Mouse (Mus musculus) neural tube, embryonic 13.5 days (tissue): ENCODE measurements at regions not wholly inside any gene's neighbourhood (a gene's known extent, or its start where the extent isn't known, plus 50 kb on each side); places are given as distances from the start of the nearest gene placed in this dataset.

Experiments
- ATAC-seq: fragments of 200-750 bp; cut with Nextera tagmentation; 2 replicates; pipeline ENCODE4 v1.8.0; 2017; ENCODE audit warnings: low read depth, mild to moderate bottlenecking, moderate TSS enrichment, moderate library complexity
- H3K27ac ChIP-seq: fragments of 300-500 bp; sonication (generic); replicated peaks from 2 replicates; pipeline ENCODE4 v1.5.1; 2015; ENCODE audit warnings: moderate library complexity, mild to moderate bottlenecking, inconsistent platforms
- H3K27me3 ChIP-seq: fragments of 300-500 bp; sonication (generic); 2 replicates; pipeline ENCODE4 v1.6.1; 2015; ENCODE audit warnings: mild to moderate bottlenecking, inconsistent platforms
- H3K36me3 ChIP-seq: fragments of 300-500 bp; sonication (generic); 2 replicates; pipeline ENCODE4 v1.6.1; 2015; ENCODE audit warnings: mild to moderate bottlenecking, inconsistent platforms
- H3K4me1 ChIP-seq: fragments of 300-500 bp; sonication (generic); replicated peaks from 2 replicates; pipeline ENCODE4 v1.6.1; 2015; ENCODE audit warnings: inconsistent platforms
- H3K4me2 ChIP-seq: fragments of 300-500 bp; sonication (generic); 2 replicates; pipeline ENCODE4 v1.6.1; 2015; ENCODE audit warnings: inconsistent platforms, mild to moderate bottlenecking, moderate library complexity
- H3K4me3 ChIP-seq: fragments of 300-500 bp; sonication (generic); 2 replicates; pipeline ENCODE4 v1.5.1; 2015; ENCODE audit warnings: mild to moderate bottlenecking, inconsistent platforms
- H3K9ac ChIP-seq: fragments of 300-500 bp; sonication (generic); 2 replicates; pipeline ENCODE4 v1.6.1; 2015; ENCODE audit warnings: moderate library complexity, mild to moderate bottlenecking, inconsistent platforms
- H3K9me3 ChIP-seq: fragments of 300-500 bp; sonication (generic); 2 replicates; pipeline ENCODE4 v1.6.1; 2016; ENCODE audit warnings: inconsistent platforms
- WGBS: fragments of 180-500 bp; shearing (Covaris S2); methylation state at CpG from one replicate; pipeline ENCODE4 v1.1.7; 2015; 5-methylcytosine and 5-hydroxymethylcytosine counted together

DNA sequence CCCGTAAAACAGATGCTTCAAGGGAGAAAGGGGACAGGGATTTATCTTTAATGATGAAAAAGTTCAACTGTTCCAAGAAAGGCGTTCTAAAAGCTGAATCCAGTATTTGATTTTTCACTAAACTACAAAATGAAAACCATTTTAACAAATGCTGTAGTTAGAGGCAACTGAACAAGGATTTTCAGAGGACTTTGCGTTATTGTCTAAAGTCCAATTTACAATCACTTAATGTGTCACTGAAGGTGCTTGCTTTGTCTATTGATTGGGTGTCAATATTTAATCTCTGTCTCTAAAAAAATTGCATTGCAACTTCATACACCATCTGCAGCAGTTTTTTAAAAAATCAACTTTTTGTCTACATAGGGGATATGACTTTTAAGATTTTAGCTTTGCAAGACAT lies 773.4 kb upstream of the Adarb2 start:
- WGBS: 73% methylated on average over 3 of the region's 3 CpGs
- no peak overlapping the region for H3K27ac ChIP-seq
- H3K4me3 ChIP-seq: no peak overlapping the region
- no peak overlapping the region for H3K4me2 ChIP-seq
- no peaks in the 10 kb centered on the region for H3K27me3 ChIP-seq
- no peak for ATAC-seq
- no peaks in the 10 kb centered on the region for H3K36me3 ChIP-seq
- no peaks in the 10 kb centered on the region for H3K4me1 ChIP-seq
- H3K9me3 ChIP-seq: no peaks in the 10 kb centered on the region
- no peak overlapping the region for H3K9ac ChIP-seq

GRCm38 (mm10) chr13:7451434-7452002 lies 751.1 kb upstream of the Adarb2 start:
- Histone ChIP-seq H3K9me3 (no peaks in the 10 kb centered on the region), H3K27ac (no peak overlapping the region), H3K36me3 (no peaks in the 10 kb centered on the region), H3K4me3 (no peak overlapping the region), H3K4me1 (no peaks in the 10 kb centered on the region), H3K9ac (no peak overlapping the region), H3K4me2 (no peak overlapping the region), H3K27me3 (no peaks in the 10 kb centered on the region)
- ATAC-seq: no peak
- 11% methylated on average over 2 of the region's 2 CpGs for WGBS

DNA sequence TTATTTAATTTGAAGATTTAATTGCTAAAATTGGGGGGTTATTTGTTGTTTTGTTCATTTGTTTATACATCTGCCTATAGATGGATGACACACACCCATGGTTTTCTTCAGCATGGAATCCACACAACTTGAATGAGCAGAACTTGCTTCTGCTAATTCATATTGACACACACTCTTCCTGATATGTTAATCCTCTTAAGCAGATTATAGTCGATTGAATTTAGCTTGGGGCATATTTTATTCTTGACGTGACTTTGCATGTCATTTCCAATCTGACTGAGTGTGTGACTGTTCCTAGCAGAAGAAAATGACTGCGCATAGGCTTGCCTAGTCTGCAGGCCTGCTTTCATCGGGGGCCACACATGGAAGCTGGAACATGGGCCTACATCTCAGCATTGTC lies 727.0 kb upstream of the Adarb2 start:
- H3K9ac ChIP-seq: no peak overlapping the region
- H3K4me2 ChIP-seq: no peak overlapping the region
- 86% methylated on average over 4 of the region's 4 CpGs for WGBS
- ATAC-seq: no peak
- H3K27me3 ChIP-seq: no peaks in the 10 kb centered on the region
- no peaks in the 10 kb centered on the region for H3K9me3 ChIP-seq
- H3K4me1 ChIP-seq: no peaks in the 10 kb centered on the region
- no peak overlapping the region for H3K4me3 ChIP-seq
- H3K36me3 ChIP-seq: no peaks in the 10 kb centered on the region
- no peak overlapping the region for H3K27ac ChIP-seq

DNA sequence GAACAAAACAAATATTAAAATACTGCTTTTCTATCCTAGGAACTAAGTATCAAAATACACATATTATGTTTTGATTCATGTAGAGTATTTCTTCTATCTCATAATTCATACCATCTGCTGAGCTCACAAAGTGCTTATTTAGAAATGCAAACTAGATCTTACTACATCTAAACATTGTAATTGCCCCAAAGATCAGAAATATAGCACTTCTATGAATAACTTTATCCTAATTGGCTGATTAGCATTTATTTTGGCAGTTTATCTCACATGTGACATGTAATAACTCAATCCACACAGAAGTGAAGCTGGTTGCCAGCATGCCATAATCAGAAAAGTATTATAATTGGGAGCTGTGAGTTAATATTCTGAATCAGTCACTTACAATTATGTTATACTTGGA lies 684.6 kb upstream of the Adarb2 start:
- no peaks in the 10 kb centered on the region for H3K9me3 ChIP-seq
- no peaks in the 10 kb centered on the region for H3K4me1 ChIP-seq
- H3K27ac ChIP-seq: no peak overlapping the region
- H3K4me3 ChIP-seq: no peak overlapping the region
- ATAC-seq: no peak
- H3K9ac ChIP-seq: no peak overlapping the region
- H3K4me2 ChIP-seq: no peak overlapping the region
- no peaks in the 10 kb centered on the region for H3K36me3 ChIP-seq
- no peaks in the 10 kb centered on the region for H3K27me3 ChIP-seq

DNA sequence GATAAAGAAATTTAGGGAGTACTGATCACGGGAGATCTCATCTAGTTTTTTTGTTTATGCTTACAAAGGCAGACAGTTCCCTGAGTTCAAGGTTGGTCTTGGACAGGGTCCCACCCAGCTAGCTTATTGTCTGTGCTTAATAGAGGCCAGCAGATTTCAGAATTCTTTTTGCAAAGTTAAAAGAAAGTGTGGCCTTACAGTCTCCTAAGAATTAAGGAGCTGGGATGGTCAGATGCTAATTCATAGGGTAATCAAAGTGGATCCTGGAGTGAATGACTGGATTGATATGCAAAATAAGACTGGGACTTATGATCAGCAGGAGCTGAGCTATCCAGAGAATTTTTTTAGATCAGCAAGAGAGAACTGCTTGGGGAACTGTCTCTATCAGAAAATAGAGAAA lies 678.2 kb upstream of the Adarb2 start:
- H3K36me3 ChIP-seq: no peaks in the 10 kb centered on the region
- H3K4me2 ChIP-seq: no peak overlapping the region
- no peak overlapping the region for H3K9ac ChIP-seq
- no peak overlapping the region for H3K4me3 ChIP-seq
- ATAC-seq: no peak
- 77% methylated on average over 1 of the region's 1 CpGs for WGBS
- H3K4me1 ChIP-seq: no peaks in the 10 kb centered on the region
- H3K27me3 ChIP-seq: no peaks in the 10 kb centered on the region
- H3K27ac ChIP-seq: no peak overlapping the region
- no peaks in the 10 kb centered on the region for H3K9me3 ChIP-seq

DNA sequence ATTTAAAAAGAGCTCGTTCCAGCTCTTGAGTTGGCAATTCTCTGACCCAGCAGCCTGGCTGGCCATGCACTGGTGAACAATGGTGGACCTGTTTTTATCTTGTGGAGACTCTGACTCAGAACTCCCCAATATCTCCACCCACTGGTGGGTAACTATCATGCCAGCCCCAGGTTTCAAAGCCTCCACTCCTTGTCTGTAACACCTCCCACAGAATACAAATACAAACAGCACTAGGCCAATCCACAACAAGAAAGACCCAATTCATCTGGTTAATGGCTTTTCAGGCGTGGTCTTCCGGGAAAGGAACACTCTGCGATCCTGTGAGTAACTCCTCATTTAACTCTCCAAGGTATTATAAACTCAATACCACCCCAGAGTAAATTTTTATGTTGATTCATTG lies 663.8 kb upstream of the Adarb2 start:
- ATAC-seq: no peak

DNA sequence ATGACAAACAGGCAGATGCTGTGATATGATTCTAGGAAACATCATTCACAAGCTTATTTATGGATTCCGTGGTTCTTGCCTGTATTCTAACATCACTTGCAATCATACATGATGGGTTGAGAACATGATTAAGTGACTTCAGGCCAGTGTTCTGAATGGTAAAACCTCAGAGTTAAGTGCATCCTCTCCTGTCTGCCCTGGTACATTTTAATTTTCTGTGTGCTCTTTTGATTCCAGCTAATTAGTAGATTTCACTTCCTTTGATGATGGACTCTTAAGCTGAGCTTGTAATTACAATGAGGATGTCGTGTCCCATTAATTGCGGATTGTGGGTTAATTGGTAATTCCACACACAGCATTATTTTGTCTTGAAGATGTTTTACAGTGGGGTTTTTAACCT lies 618.6 kb upstream of the Adarb2 start:
- H3K4me1 ChIP-seq: no peaks in the 10 kb centered on the region
- H3K27me3 ChIP-seq: no peaks in the 10 kb centered on the region
- no peak overlapping the region for H3K4me2 ChIP-seq
- H3K4me3 ChIP-seq: no peak overlapping the region
- no peak for ATAC-seq
- H3K9me3 ChIP-seq: no peaks in the 10 kb centered on the region
- H3K27ac ChIP-seq: no peak overlapping the region
- 73% methylated on average over 3 of the region's 3 CpGs for WGBS
- no peaks in the 10 kb centered on the region for H3K36me3 ChIP-seq
- no peak overlapping the region for H3K9ac ChIP-seq

More for the DNA sequence above, 663.8 kb upstream of the Adarb2 start:
- H3K36me3 ChIP-seq: no peaks in the 10 kb centered on the region
- no peak overlapping the region for H3K9ac ChIP-seq
- no peaks in the 10 kb centered on the region for H3K9me3 ChIP-seq
- H3K27me3 ChIP-seq: no peaks in the 10 kb centered on the region
- H3K4me1 ChIP-seq: no peaks in the 10 kb centered on the region
- WGBS: 75% methylated on average over 4 of the region's 4 CpGs
- H3K27ac ChIP-seq: no peak overlapping the region
- H3K4me2 ChIP-seq: no peak overlapping the region
- H3K4me3 ChIP-seq: no peak overlapping the region
